Mouse (Mus musculus) retina, embryonic 14.5 days (tissue): ENCODE results near the gene Cd72.
A peak's percentile ranks its signal among the peaks of the same experiment; 100 is the strongest.

ENCODE experiments used
- DNase-seq: peaks from one replicate; pipeline ENCODE4 v3.0.0-alpha.2; 2015; ENCODE audit warnings: low spot score

Cd72 gene

GRCm38 (mm10) chr4:43478534-43478858 is 24.1 kb upstream of the Cd72 start:
- DNase-seq = no peak

GRCm38 (mm10) chr4:43477857-43478533 is 23.6 kb upstream of the Cd72 start:
- DNase-seq = peak; percentile 96

GRCm38 (mm10) chr4:43476604-43477003 is 22.2 kb upstream of the Cd72 start:
- no peak for DNase-seq

GRCm38 (mm10) chr4:43473636-43474035 is 19.2 kb upstream of the Cd72 start:
- DNase-seq = no peak

GRCm38 (mm10) chr4:43470301-43470700 is 15.9 kb upstream of the Cd72 start:
- DNase-seq = no peak

- no peak for DNase-seq
Measured at GRCm38 (mm10) chr4:43466872-43467271, 12.4 kb upstream of the Cd72 start.

GRCm38 (mm10) chr4:43465935-43466334 is 11.5 kb upstream of the Cd72 start:
- no peak for DNase-seq

GRCm38 (mm10) chr4:43463102-43463501 is 8.7 kb upstream of the Cd72 start:
- no peak for DNase-seq

- DNase-seq = no peak
Measured at GRCm38 (mm10) chr4:43457124-43457523, 2.7 kb upstream of the Cd72 start.

GRCm38 (mm10) chr4:43456470-43456869 is 2.0 kb upstream of the Cd72 start:
- no peak for DNase-seq

- peak; percentile 44 for DNase-seq
Measured at GRCm38 (mm10) chr4:43453413-43453812, 1.0 kb downstream of the Cd72 start.

- no peak for DNase-seq
Measured at GRCm38 (mm10) chr4:43452315-43452714, 2.1 kb downstream of the Cd72 start.

- DNase-seq = no peak
Measured at GRCm38 (mm10) chr4:43448554-43448953, 5.9 kb downstream of the Cd72 start.

GRCm38 (mm10) chr4:43447251-43447650 is 7.2 kb downstream of the Cd72 start:
- no peak for DNase-seq

GRCm38 (mm10) chr4:43443511-43443910 is 10.9 kb downstream of the Cd72 start:
- peak; percentile 39 for DNase-seq

- DNase-seq = peak; percentile 75
Measured at GRCm38 (mm10) chr4:43442456-43443361, 11.7 kb downstream of the Cd72 start.

GRCm38 (mm10) chr4:43442044-43442443 is 12.4 kb downstream of the Cd72 start:
- DNase-seq = peak; percentile 100

- DNase-seq = no peak
Measured at GRCm38 (mm10) chr4:43441639-43442038, 12.8 kb downstream of the Cd72 start, which contains the start of gene Tesk1. TSS of gene Tesk1 (plus strand) at chr4:43441939.

- DNase-seq = peak; percentile 23
Measured at GRCm38 (mm10) chr4:43432832-43433231, 21.6 kb downstream of the Cd72 start.

GRCm38 (mm10) chr4:43431690-43432089 is 22.7 kb downstream of the Cd72 start:
- DNase-seq = peak; percentile 93

GRCm38 (mm10) chr4:43428946-43429345 is 25.5 kb downstream of the Cd72 start, which contains the start of gene Fam166b:
TSS of gene Fam166b (minus strand) at chr4:43429134.
- peak; percentile 29 for DNase-seq

- no peak for DNase-seq
Measured at GRCm38 (mm10) chr4:43428180-43428861, 26.1 kb downstream of the Cd72 start.
